Mouse (Mus musculus) spleen, postnatal 14 days (tissue): ENCODE measurements around the gene Plin2.
"Not testable (repeated sequence)": the region's sequence is repeated elsewhere in the genome, so short reads cannot be mapped to it uniquely, and the experiment has no call there.

ENCODE experiments used
- DNase-seq, 2 experiments: peaks; one replicate each; pipeline ENCODE4 v3.0.0; 2021 to 2022; ENCODE audit warnings: low spot score in 2 of 2

Gene Plin2

DNA sequence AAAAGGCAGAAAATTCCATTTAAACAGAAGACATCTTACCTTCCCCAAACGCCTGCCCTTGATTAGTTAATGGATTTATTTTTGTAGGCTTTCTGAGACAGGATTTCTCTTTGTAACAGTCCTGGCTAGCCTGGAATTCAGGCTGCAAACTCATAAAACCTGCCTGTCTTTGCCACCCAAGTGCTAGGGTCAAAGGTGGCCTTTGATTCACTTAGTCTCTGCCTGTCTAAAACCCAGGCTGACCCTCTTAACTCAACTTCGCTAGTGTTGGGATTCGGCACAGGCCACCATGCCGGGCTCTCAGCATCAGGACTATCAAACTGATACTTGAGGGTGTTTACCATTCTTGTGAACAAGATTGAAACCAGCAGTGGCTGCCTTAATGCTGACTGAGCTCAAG lies 38.0 kb downstream of the Plin2 start:
- no peak for DNase-seq

DNA sequence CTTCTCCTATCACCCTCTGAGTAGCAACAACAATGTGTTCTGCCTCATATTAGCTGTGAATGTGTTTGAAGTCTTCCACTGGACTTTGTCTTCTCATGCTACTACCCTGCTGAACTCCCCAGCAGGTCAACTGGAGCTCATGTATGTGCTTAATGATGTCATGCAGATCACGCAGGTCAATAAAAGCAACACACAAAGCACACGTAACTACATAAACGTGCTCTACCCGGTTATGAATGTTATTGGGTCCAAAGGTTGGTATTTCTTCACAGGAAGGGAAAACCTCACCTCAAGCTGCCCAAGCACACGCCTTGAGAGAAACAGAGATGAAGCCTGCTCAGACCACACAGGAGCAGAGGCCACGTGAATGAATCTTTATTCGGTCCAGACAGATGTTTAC lies 43.4 kb downstream of the Plin2 start:
- DNase-seq = not testable (repeated sequence)

DNA sequence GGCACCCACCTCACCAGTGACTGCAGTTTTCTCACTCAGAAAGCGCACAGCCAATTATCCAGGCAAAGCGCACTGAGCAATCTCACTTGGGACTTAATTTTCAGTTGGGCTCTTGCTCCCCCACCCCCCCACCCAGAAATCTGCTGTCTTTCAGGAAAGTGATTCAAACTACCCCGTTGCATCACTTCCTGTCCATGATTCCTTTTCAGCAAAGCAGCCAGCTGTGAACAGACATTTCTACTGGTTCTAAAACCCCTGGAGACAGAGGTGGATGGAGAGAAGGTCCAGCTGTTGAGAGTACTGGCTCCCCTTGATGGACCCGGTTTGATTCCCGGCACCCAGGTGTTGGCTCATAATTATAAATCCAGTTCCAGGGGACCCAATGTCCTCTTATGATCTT lies 44.4 kb downstream of the Plin2 start:
- DNase-seq = no peak

DNA sequence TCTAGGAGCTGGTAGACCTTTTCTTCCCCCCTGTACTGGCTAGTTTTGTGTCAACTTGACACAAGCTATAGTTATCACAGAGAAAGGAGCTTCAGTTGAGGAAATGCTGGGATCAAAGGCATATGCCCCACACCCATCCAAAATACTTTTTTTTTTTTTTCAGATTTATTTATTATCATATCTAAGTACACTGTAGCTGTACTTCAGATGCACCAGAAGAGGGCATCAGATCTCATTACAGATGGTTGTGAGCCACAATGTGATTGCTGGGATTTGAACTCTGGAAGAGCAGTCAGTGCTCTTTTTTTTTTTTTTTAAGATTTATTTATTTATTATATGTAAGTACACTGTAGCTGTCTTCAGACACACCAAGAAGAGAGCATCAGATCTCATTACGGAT lies 47.3 kb downstream of the Plin2 start:
- DNase-seq = not testable (repeated sequence)

DNA sequence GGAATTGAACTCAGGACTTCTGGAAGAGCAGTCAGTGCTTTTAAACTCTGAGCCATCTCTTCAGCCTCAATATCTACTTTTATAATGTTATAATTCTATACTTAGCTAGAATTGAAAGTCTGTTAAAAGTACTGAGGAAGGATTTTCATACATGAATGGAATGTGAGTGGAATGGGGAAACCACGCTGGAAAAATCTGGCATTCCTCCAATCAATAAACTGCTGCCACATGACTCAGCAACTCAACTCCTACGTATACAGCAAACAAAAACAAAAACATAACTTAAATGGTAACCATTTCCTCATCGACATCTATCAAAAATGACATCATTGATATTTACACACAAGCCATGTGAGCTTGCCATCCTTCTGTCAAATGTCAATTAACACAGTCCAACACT lies 47.7 kb downstream of the Plin2 start:
- DNase-seq = no peak

DNA sequence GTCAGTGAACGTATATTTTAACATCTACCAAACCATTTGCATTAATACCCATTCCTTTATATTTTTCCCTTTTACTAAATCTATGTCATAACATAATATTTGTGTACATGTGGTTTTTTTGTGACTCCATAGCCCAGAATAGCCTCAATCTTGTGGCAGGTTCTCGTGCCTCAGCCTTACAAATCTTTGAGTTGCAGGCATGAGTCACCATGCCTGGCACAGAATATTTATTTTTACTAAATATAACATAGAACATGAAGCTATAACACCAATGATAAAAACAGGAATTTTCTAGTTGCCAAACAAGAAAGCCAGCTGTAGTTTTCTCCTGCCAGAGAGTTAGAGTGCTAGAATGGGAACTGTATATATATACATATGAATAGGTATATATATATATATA lies 49.4 kb downstream of the Plin2 start:
- no peak for DNase-seq

DNA sequence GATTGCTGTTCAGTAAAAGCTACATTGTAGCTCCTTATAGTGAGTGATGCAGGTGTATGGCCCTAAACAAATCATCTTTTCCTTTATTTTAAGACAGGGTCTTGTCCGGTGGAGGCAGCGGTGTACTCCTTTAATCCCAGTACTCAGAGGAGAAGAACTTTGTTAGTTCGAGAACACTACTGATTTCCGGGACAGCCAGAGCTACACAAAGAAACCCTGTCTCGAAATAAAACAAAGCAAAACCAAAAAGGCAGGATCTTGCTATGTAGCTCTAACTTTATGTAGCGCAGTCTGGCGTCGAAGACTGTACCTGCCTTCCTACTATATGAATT lies 57.6 kb downstream of the Plin2 start:
- no peak for DNase-seq

DNA sequence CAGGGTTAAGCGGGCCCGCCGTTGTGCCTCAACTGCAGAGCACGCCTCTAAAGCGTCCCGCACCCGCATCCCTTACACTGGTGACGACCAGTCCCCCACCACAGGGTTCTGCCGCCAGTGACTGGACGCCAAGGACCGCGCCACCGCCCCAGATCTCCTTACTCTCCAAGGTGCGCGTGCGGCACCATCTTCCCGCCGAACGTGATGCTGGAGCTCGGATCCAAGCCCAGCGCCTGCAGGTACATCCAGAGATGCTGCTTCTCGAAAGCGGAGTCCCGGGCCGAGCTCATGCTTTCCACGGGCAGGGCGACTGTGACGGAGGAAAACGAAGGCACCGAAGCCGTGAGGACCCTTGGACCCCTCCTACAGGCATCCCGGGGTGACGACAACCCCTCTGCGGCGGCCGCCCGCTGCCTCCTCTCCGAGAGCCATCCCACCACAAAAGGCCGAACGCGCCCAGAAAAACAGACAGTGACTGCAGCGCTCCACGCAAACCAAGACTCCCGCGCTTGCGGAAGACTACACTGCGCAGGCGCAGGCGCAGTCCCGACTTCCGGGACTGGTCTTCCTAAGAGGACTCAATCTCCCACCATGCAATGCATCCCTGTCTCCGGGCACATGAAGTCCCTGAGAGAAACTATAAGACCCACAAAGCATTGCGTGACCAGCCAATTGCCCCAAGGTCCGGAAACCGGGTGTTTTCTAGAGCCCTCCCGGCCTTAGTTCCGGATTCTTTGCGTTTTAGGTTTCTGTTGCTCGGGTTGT lies 58.2 kb downstream of the Plin2 start, which contains the start of gene Haus6:
Haus6 (minus strand) TSS at position 532 of the 765 bp plus-strand sequence.
- peak; percentile 78 to 84 for DNase-seq
